Mouse (Mus musculus) embryonic facial prominence, embryonic 15.5 days (tissue): ENCODE data around the gene Mb. TPM values are rescaled to one million over a fixed set of nuclear protein-coding genes. Genes with fewer than 3 reads are reported as not detected.
A peak's percentile ranks its signal among the peaks of the same experiment; 100 is the strongest.

Experiments used
- ATAC-seq: fragments of 200-750 bp; cut with Nextera tagmentation; 2 replicates; pipeline ENCODE4 v1.8.0; 2017; ENCODE audit warnings: low read depth, moderate TSS enrichment; ENCODE audit not compliant: insufficient number of reproducible peaks, low FRiP score, low TSS enrichment
- H3K27ac ChIP-seq: fragments of 300-500 bp; sonication (generic); replicated peaks from 2 replicates; pipeline ENCODE4 v1.5.1; 2015; ENCODE audit warnings: mild to moderate bottlenecking, inconsistent platforms
- H3K27me3 ChIP-seq: fragments of 300-500 bp; sonication (generic); 2 replicates; pipeline ENCODE4 v1.6.1; 2015; ENCODE audit warnings: inconsistent platforms
- H3K36me3 ChIP-seq: fragments of 300-500 bp; sonication (generic); 2 replicates; pipeline ENCODE4 v1.6.1; 2015; ENCODE audit warnings: mild to moderate bottlenecking, inconsistent platforms
- H3K4me1 ChIP-seq: fragments of 300-500 bp; sonication (generic); 2 replicates; pipeline ENCODE4 v1.6.1; 2015; ENCODE audit warnings: inconsistent platforms
- H3K4me2 ChIP-seq: fragments of 300-500 bp; sonication (generic); replicated peaks from 2 replicates; pipeline ENCODE4 v1.6.1; 2015; ENCODE audit warnings: mild to moderate bottlenecking, inconsistent platforms
- H3K4me3 ChIP-seq: fragments of 300-500 bp; sonication (generic); replicated peaks from 2 replicates; pipeline ENCODE4 v1.5.1; 2015; ENCODE audit warnings: mild to moderate bottlenecking, inconsistent platforms
- H3K9ac ChIP-seq: fragments of 300-500 bp; sonication (generic); 2 replicates; pipeline ENCODE4 v1.6.1; 2015; ENCODE audit warnings: inconsistent platforms
- H3K9me3 ChIP-seq: fragments of 300-500 bp; sonication (generic); replicated peaks from 2 replicates; pipeline ENCODE4 v1.6.1; 2016; ENCODE audit warnings: inconsistent platforms
- WGBS: fragments of 180-500 bp; shearing (Covaris S2); methylation state at CpG from one replicate; pipeline ENCODE4 v1.1.7; 2015; 5-methylcytosine and 5-hydroxymethylcytosine counted together
- polyA plus RNA-seq: library from polyadenylated mRNA; unstranded; fragments of >200 nt; fragmentation: Nextera tagmentation; extraction: Ambion mirVana; gene quantifications from 2 replicates; pipeline ENCODE4 v1.2.1, GENCODE M21; 2015

The Mb gene
- polyA plus RNA-seq, 1 experiment from 2014 or later, result 5.8 TPM

DNA sequence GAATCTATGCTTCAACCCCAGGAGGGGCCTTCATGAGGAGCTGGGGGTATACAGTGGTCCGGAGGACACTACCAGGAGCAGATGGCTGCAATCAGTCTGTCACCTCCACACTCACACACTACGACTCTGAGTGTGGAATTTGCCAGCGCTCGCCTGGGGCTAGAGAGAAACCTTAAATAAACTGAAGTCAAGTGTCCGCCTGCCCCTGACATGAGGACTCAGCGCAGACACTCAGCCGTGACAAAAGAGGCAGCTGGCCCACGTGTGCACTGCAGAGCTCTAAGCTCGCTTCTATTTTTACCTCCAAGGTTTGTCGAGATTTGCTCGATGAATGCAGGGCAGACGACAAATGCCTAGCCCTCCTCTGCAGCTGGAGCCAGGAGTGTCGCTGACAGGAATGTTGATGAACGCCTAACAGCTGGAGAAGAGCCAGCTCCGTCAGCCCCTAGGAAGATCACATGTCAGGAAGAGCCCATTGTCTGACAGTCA, 36.7 kb downstream of the Mb start:
- Histone ChIP-seq H3K4me2 (peak overlapping the region; percentile 18), H3K36me3 (no peaks in the 10 kb centered on the region), H3K27me3 (no peaks in the 10 kb centered on the region), H3K9ac (no peak overlapping the region), H3K4me3 (no peak overlapping the region), H3K4me1 (peaks cover 23% of the 10 kb centered on the region), H3K9me3 (no peaks in the 10 kb centered on the region), H3K27ac (peak overlapping the region; percentile 73)
- ATAC-seq, result peak; percentile 30; the same call in 1 of the 2 replicates
- WGBS, result 4% methylated on average over 15 of the region's 15 CpGs

DNA sequence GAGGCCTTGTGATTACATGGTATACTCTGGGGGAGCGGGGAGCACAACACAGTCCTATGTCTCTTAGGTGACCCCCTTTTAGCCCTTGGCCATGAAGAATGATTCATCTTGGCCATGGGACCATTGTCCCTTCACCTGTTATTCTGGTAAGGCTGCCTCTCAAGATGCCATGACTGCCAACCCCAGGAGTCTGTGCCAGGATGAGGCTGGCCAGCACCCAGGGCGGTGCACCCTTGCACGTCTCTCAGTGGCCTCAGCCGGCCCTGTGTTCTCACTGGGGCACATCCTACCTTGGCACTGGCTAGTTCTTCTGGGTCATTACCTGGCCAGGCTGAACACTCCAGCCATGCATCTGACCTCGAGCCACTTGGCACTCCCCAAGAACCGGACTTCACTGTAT, 41.6 kb downstream of the Mb start:
- H3K4me3 ChIP-seq, result no peak overlapping the region
- no peaks in the 10 kb centered on the region for H3K9me3 ChIP-seq
- no peaks in the 10 kb centered on the region for H3K27me3 ChIP-seq
- H3K27ac ChIP-seq, result no peak overlapping the region
- H3K36me3 ChIP-seq, result no peaks in the 10 kb centered on the region
- H3K9ac ChIP-seq, result no peak overlapping the region
- H3K4me1 ChIP-seq, result peaks cover 10% of the 10 kb centered on the region
- 92% methylated on average over 6 of the region's 6 CpGs for WGBS
- ATAC-seq, result no peak
- no peak overlapping the region for H3K4me2 ChIP-seq

DNA sequence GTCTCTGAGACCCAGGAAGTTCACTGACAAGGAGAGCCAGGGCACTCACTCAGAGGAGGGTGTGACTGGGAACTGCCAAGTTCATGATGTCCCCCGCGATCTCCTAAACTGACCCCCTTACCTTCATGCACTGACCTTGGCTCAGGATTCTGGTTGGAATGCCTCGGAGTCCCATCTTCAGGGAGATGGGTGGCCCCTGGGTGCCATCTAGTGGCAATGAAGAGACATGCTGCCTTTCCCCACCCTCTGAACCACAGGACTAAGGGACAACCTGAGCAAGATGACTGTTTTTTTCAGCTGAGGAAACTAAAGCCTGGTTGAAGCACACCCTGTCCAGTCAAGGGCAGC, 46.6 kb downstream of the Mb start:
- Histone ChIP-seq H3K4me3 (no peak overlapping the region), H3K36me3 (no peaks in the 10 kb centered on the region), H3K4me2 (no peak overlapping the region), H3K9me3 (no peaks in the 10 kb centered on the region), H3K9ac (no peak overlapping the region), H3K27me3 (0 out of 2 replicates have a peak, but pooled peaks cover 4% of the 10 kb centered on the region), H3K4me1 (peaks cover 3% of the 10 kb centered on the region), H3K27ac (no peak overlapping the region)
- 15% methylated on average over 3 of the region's 3 CpGs for whole genome bisulfite sequencing
- ATAC-seq, result no peak

DNA sequence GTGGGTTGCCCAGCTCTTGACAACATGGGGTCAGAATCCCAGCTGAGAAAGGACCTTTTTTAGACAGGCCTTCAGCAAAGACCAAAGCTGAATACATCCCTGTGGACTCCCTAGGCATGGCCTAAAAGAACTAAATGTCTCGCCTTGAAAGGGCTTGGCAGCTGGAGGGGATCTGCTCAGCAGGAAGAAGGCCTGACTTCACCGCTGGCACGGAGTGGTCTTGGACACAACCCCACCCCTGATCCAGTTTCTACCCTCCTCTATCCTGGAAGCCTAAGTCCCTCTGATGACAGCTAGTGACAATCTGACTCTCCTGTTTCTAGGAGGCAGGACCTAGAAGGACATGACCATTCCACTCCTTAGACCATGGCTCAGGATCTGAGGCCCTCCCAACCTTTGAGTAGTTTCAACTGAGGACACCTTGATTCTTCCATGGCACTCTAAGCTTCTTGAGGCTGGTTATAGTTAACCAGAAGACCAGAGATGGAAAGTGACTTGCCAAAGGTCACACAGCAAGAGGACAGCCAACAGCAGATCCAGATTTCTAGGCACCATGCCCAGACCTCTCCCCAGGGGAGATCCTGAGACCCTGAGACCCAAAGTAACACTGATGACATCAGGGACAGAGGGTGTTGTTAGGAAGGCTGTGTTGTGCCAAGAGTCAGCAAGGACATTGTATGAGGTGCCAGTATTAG, 47.1 kb downstream of the Mb start:
- Histone ChIP-seq H3K27me3 (0 out of 2 replicates have a peak, but pooled peaks cover 4% of the 10 kb centered on the region), H3K36me3 (no peaks in the 10 kb centered on the region), H3K9me3 (no peaks in the 10 kb centered on the region), H3K9ac (no peak overlapping the region), H3K4me3 (no peak overlapping the region), H3K4me2 (no peak overlapping the region), H3K4me1 (peaks cover 7% of the 10 kb centered on the region), H3K27ac (no peak overlapping the region)
- WGBS, result 89% methylated on average over 3 of the region's 3 CpGs
- ATAC-seq, result no peak

DNA sequence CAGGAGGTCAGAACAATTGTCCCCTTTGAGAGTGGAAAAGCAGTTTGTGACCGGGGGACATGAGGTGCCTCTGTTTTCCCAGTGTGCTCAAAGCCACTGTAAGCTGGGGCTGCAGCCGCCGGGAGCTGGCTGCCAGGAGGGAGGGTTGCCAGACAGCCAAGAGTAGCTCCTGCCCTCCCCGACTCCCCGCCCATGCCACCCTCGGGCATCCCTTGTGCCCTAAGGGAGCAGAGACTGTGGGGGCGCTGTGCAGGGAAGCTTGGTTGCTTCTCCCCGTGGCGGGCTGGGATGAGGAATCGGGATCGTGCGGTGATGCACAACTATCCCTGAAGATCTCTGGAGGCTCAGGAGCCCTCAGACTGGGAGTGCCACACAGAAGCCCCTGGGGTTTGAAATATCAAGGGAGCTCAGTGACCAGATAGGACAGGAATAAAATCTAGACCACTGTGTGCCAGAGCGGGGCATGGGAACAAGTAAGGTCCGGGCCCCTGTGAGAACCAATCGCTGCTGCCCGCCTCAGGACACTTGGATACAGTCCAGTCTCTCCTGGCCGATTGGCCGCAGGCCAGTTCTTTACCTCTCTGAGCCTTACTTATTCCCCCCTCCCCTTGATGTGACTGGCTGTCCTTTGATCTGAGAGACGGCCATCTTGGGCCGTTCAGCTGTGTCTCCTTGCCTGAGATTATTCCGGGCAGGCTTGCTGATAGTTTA, 51.4 kb downstream of the Mb start:
- peak; percentile 39; the same call in 1 of the 2 replicates for ATAC-seq
- Histone ChIP-seq H3K9me3 (no peaks in the 10 kb centered on the region), H3K27me3 (0 out of 2 replicates have a peak, but pooled peaks cover 4% of the 10 kb centered on the region), H3K4me3 (no peak overlapping the region), H3K9ac (no peak overlapping the region), H3K4me1 (peaks cover 11% of the 10 kb centered on the region), H3K4me2 (no peak overlapping the region), H3K27ac (no peak overlapping the region), H3K36me3 (no peaks in the 10 kb centered on the region)
- 41% methylated on average over 21 of the region's 21 CpGs for WGBS

DNA sequence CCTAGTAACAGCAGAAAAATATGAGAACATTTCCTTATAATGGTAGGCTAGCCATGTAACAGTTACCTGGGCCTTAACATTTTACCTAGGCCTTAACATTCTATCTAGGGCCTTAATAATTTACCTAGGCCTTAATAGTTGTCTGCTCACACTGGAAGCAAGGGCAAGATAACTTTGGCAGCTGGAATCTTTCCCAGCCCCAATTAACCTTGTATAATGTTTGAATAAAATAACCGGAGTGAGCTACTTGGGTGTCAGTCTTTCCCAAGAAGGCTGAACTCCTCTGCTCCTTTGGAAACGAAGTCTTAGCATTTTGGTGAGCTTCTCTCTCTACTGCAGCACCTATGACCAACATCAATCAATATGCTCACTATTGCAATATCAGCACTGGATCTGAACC, 52.4 kb downstream of the Mb start:
- Histone ChIP-seq H3K36me3 (no peaks in the 10 kb centered on the region), H3K4me3 (no peak overlapping the region), H3K4me2 (no peak overlapping the region), H3K4me1 (peaks cover 11% of the 10 kb centered on the region), H3K9ac (no peak overlapping the region), H3K27ac (no peak overlapping the region), H3K27me3 (0 out of 2 replicates have a peak, but pooled peaks cover 4% of the 10 kb centered on the region), H3K9me3 (no peaks in the 10 kb centered on the region)
- no peak for ATAC-seq
- WGBS, result 80% methylated on average over 2 of the region's 2 CpGs

DNA sequence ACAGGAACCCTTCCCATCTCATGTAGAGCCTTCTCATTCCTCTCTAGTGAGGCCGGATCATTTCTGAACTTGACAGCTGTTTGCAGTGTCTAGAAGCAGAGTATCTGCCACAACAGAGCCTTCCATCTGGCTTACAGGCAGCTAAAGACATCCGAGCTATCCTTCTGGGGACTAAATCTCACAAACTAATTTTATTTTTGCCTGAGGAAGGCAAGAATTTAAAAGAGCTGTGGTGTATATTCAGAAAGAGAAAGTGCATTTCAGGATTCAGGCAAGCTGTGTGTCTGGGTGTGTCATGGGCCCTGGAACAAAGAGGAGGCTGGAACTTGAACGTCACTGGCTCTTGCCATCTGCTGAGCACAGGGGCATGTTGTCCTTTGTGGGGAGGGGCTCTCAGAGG, 56.1 kb downstream of the Mb start:
- no peak for ATAC-seq

DNA sequence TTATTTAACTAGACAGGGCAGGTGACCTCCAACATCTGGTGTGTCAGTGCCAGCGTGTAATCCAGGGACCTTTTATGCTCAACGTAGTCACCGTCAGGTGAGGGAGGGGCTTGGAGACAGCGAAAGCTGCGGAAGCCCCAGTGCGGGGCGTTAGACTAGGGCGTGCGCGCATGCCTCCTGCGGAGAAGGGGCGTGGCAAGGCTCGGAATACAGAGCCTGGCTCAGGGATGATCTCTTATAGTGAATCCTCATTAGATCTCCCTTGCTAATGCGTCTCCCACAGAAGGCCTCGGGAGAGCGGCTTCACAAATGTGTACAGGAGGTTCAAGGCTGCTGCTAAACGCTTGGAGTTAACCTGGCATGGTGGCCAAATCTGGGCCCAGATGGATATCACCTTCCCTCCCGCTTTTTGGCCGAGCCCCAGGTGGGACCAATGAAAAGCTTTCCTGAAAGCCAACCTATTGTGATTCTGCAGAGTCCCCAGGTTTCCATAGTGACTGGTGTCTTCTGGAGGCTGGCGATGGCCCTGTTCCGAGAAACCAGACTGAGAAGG, 62.9 kb downstream of the Mb start:
- Histone ChIP-seq H3K4me3 (peak overlapping the region; percentile 48), H3K9ac (peak overlapping the region; percentile 10; the same call in 1 of the 2 replicates), H3K27me3 (no peaks in the 10 kb centered on the region), H3K27ac (no peak overlapping the region), H3K4me2 (peak overlapping the region; percentile 54), H3K4me1 (peaks cover 6% of the 10 kb centered on the region; the same call in 1 of the 2 replicates), H3K9me3 (no peaks in the 10 kb centered on the region), H3K36me3 (no peaks in the 10 kb centered on the region)
- 8% methylated on average over 21 of the region's 21 CpGs for WGBS
- ATAC-seq, result peak; percentile 85

More for the DNA sequence above, 56.1 kb downstream of the Mb start:
- peaks cover 11% of the 10 kb centered on the region for H3K4me1 ChIP-seq
- no peak overlapping the region for H3K9ac ChIP-seq
- H3K9me3 ChIP-seq, result no peaks in the 10 kb centered on the region
- H3K27me3 ChIP-seq, result 0 out of 2 replicates have a peak, but pooled peaks cover 2% of the 10 kb centered on the region
- no peak overlapping the region for H3K4me2 ChIP-seq
- H3K27ac ChIP-seq, result peak overlapping the region; percentile 58
- no peaks in the 10 kb centered on the region for H3K36me3 ChIP-seq
- no peak overlapping the region for H3K4me3 ChIP-seq
- 33% methylated on average over 3 of the region's 3 CpGs for WGBS

DNA sequence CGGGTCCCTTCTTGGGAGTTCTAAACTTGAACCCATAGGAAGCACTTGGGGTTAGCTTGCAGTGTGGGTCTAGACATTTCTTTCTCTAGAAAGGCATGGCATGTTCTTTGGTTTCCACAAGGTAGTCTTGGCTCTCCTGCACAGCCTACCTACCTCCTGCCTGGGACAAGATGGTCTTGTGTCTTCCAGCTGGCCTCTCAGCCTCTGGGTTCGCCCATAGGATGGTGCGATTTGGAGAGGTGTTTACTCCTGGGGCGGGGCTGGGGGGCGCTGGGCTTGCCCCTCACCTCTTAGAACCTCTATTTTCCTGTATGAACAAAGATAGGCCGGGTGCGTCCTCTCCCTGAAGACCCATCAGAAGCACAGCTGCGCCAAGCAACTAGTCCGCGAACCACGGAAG, 63.3 kb downstream of the Mb start:
- Histone ChIP-seq H3K27me3 (no peaks in the 10 kb centered on the region), H3K36me3 (no peaks in the 10 kb centered on the region), H3K4me2 (peak overlapping the region; percentile 54), H3K9me3 (no peaks in the 10 kb centered on the region), H3K27ac (no peak overlapping the region), H3K4me3 (peak overlapping the region; percentile 48), H3K4me1 (peaks cover 6% of the 10 kb centered on the region; the same call in 1 of the 2 replicates), H3K9ac (0 out of 2 replicates have a peak overlapping the region, but pooled peaks have one; percentile 10)
- ATAC-seq, result no peak
- 18% methylated on average over 11 of the region's 11 CpGs for WGBS

DNA sequence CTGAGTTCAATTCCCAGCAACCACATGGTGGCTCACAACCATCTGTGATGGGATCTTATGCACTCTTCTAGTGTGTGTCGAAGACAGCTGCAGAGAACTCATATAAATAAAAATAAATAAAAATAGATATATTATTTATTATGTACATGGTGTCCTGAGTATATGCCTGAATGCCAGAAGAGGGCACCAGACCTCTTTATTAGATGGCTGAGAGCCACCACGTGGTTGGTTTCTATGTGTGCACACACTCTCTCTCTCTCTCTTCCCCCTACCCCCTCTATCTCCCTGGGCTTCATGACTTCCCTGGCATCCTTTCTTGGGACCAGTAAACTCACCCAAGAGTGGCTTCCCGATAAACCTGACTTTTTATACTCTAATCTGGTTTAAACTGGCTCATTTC, 67.7 kb downstream of the Mb start:
- no peaks in the 10 kb centered on the region for H3K9me3 ChIP-seq
- 46% methylated on average over 3 of the region's 3 CpGs for WGBS
- H3K4me1 ChIP-seq, result peaks cover 6% of the 10 kb centered on the region; the same call in 1 of the 2 replicates
- H3K9ac ChIP-seq, result no peak overlapping the region
- no peak overlapping the region for H3K4me3 ChIP-seq
- H3K27ac ChIP-seq, result no peak overlapping the region
- no peaks in the 10 kb centered on the region for H3K27me3 ChIP-seq
- no peak overlapping the region for H3K4me2 ChIP-seq
- ATAC-seq, result no peak
- no peaks in the 10 kb centered on the region for H3K36me3 ChIP-seq

DNA sequence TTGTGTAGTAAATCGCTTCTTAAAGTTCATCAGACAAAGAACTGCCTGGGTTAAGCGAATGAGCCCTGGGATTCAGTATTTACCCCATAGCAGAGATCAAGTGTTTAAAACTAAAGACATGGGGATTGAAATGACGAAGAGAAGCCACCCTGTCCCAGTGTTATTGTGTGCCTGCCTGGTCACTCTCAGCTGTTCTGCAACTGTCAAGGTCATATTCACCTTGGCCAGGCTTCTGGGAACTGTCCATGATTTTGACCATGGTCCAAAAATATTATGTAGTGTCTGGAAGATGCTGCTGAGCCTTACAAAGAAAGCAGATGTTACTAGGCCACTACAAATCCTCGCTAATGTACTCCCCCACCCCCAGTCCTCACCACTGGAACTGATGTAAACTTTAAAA, 70.7 kb downstream of the Mb start:
- ATAC-seq, result no peak
- H3K9ac ChIP-seq, result no peak overlapping the region
- H3K27me3 ChIP-seq, result no peaks in the 10 kb centered on the region
- H3K9me3 ChIP-seq, result no peaks in the 10 kb centered on the region
- WGBS, result 81% methylated on average over 4 of the region's 4 CpGs
- H3K27ac ChIP-seq, result no peak overlapping the region
- H3K4me1 ChIP-seq, result peaks cover 15% of the 10 kb centered on the region; the same call in 1 of the 2 replicates
- H3K4me3 ChIP-seq, result no peak overlapping the region
- no peak overlapping the region for H3K4me2 ChIP-seq
- no peaks in the 10 kb centered on the region for H3K36me3 ChIP-seq
